Mouse (Mus musculus): ENCODE results near the gene Vmn2r3.

DNA sequence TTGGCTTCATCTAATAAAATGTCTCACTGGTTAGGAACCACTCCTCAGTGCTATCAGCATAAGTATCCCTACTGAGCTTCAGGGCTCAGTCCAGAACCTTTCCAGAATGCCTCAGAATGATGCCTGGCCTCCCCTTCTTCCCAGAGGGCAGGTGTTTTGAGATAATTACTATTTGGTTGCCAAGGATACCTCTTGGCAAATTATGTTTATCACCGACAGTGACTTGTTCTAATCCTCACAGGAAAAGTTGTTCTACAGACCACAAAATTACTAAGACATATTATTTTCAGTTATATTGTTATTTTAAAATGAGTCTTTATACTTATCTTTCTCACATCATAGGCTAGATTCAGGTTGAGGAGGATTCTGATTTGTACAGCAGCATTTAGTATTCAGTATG is at the start of gene Vmn2r3:
- TF ChIP-seq POLR2A (IDR thresholded peaks at IDR 0.05; ENCODE audit: insufficient read depth, low read depth, low read length) (no peak), CTCF (IDR thresholded peaks at IDR 0.05) (no peak), EP300 (IDR thresholded peaks at IDR 0.05; ENCODE audit: insufficient read depth, low read depth, low read length) (no peak)

All from heart, adult 2 months (tissue).